Comparison of ENCODE assay signal across 7 mouse cellular contexts in the genomic region with DNA sequence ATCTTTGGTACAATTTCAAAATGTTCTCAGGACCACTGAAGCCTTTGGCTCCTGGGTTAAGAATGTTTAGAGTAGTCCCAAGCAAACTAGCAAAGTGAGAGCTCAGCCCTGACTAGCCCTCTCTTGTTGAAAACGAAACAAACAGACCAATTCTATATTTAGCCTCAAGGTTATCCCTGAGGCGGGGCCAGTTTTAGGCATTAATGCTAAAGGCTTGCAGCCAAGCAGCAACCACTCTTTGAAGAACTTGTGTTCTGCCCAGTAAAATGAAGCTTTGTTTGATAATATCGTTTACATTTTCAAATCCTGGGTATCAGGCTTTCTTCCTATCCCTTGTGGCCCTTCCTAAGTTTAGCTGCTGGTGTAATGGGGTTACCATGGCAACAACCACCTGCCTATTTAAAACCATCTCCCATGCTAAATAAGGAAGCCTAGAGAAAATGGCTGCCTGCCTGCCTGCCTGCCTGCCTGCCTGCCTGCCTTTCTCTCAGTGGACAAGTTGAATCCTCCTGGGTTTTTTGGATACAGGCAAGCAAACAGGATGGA.
DNase-seq lines count a peak whose midpoint lies in the region; ATAC-seq and TF ChIP-seq lines count a peak whose summit lies in the region.

No protein-coding gene starts in this region.

- peaks cover 16% of the 10 kb centered on the region for H3K4me1 ChIP-seq in liver, postnatal 0 days (ENCODE audit: insufficient read depth)
- peaks cover 20% of the 10 kb centered on the region for H3K4me1 ChIP-seq in liver, embryonic 12.5 days

- H3K27ac ChIP-seq in liver, postnatal 0 days (ENCODE audit: low read depth): peak overlapping the region; percentile 48; the same call in 1 of the 2 replicates
- no peak overlapping the region for H3K27ac ChIP-seq in liver, embryonic 12.5 days

- DNase-seq in liver, postnatal 0 days: no peak
- DNase-seq in brain, embryonic 14.5 days (ENCODE audit: low read depth): peak; percentile 92
- DNase-seq in frontal cortex, postnatal 36 days (ENCODE audit: low spot score in 2 of 2): peak; percentile 44 to 77
- DNase-seq in layer of hippocampus, adult 8-10 months (ENCODE audit: low spot score in 2 of 2): peak; percentile 54 to 68
- DNase-seq in natural killer cell, adult 2 months (ENCODE audit: low spot score in 2 of 2): peak; percentile 33 to 36

- ATAC-seq in liver, postnatal 0 days: no peak
- no peak for ATAC-seq in liver, embryonic 12.5 days
- ATAC-seq in erythroblast, adult 5-6 weeks (replicated peaks; ENCODE audit: low FRiP score, poor library complexity, severe bottlenecking): no peak

- H3K9ac ChIP-seq in liver, postnatal 0 days (replicated peaks): no peak overlapping the region
- H3K9ac ChIP-seq in liver, embryonic 12.5 days: no peak overlapping the region

- no peaks in the 10 kb centered on the region for H3K9me3 ChIP-seq in liver, postnatal 0 days (ENCODE audit: low read length)
- no peaks in the 10 kb centered on the region for H3K9me3 ChIP-seq in liver, embryonic 12.5 days (replicated peaks)

- no peaks in the 10 kb centered on the region for H3K36me3 ChIP-seq in liver, postnatal 0 days (replicated peaks; ENCODE audit: insufficient read depth, low read length)
- H3K36me3 ChIP-seq in liver, embryonic 12.5 days: no peaks in the 10 kb centered on the region

- no peak for TF ChIP-seq EP300 in liver, postnatal 0 days (IDR thresholded peaks at IDR 0.05; ENCODE audit: low read depth)

- H3K27me3 ChIP-seq in liver, postnatal 0 days (ENCODE audit: insufficient read depth, low read length): no peaks in the 10 kb centered on the region
- no peaks in the 10 kb centered on the region for H3K27me3 ChIP-seq in liver, embryonic 12.5 days (replicated peaks)

- H3K4me3 ChIP-seq in liver, postnatal 0 days (ENCODE audit: low read depth, low read length): no peak overlapping the region
- H3K4me3 ChIP-seq in liver, embryonic 12.5 days: no peak overlapping the region

- no peak for TF ChIP-seq CTCF in liver, postnatal 0 days (IDR thresholded peaks at IDR 0.05; ENCODE audit: low read depth)
- TF ChIP-seq CTCF in brain, embryonic 14.5 days (IDR thresholded peaks at IDR 0.05; ENCODE audit: borderline replicate concordance, extremely low read depth, insufficient read depth, insufficient read length): no peak

- 15% methylated on average over 3 of the region's 3 CpGs for WGBS in liver, postnatal 0 days (ENCODE audit: insufficient replicate concordance)
- 18% methylated on average over 3 of the region's 3 CpGs for WGBS in liver, embryonic 12.5 days (ENCODE audit: insufficient replicate concordance)

- H3K4me2 ChIP-seq in liver, postnatal 0 days (ENCODE audit: low read depth, low read length): no peak overlapping the region
- no peak overlapping the region for H3K4me2 ChIP-seq in liver, embryonic 12.5 days

- no peak for TF ChIP-seq POLR2A in brain, embryonic 14.5 days (IDR thresholded peaks at IDR 0.05; ENCODE audit: borderline replicate concordance, extremely low read depth, insufficient read depth, insufficient read length, poor library complexity, severe bottlenecking)
